Mouse (Mus musculus) forebrain, embryonic 11.5 days (tissue): Measurements from ENCODE around the gene Dpf2. TPM values are rescaled to one million over a fixed set of nuclear protein-coding genes. Genes with fewer than 3 reads are reported as not detected.
A peak's percentile ranks its signal among the peaks of the same experiment; 100 is the strongest.

ENCODE experiments used
- ATAC-seq: fragments of 200-750 bp; cut with Nextera tagmentation; replicated peaks from 2 replicates; pipeline ENCODE4 v1.8.0; 2017; ENCODE audit warnings: moderate TSS enrichment; ENCODE audit not compliant: low FRiP score
- DNase-seq: peaks from one replicate; pipeline ENCODE4 v3.0.0-alpha.2; 2017; ENCODE audit warnings: low spot score
- H3K27ac ChIP-seq: fragments of 300-500 bp; sonication (generic); 2 replicates; pipeline ENCODE4 v1.5.1; 2014; ENCODE audit warnings: low read depth, low read length
- H3K27me3 ChIP-seq: fragments of 300-500 bp; sonication (generic); 2 replicates; pipeline ENCODE4 v1.6.1; 2014; ENCODE audit warnings: mild to moderate bottlenecking, low read length, mixed read lengths; ENCODE audit not compliant: control insufficient read depth, insufficient read depth
- H3K36me3 ChIP-seq: fragments of 300-500 bp; sonication (generic); 2 replicates; pipeline ENCODE4 v1.6.1; 2014; ENCODE audit warnings: mild to moderate bottlenecking, low read length, moderate library complexity, mixed read lengths; ENCODE audit not compliant: control insufficient read depth, insufficient read depth
- H3K4me1 ChIP-seq: fragments of 300-500 bp; sonication (generic); replicated peaks from 2 replicates; pipeline ENCODE4 v1.6.1; 2014; ENCODE audit warnings: low read length, mixed read lengths; ENCODE audit not compliant: control insufficient read depth, insufficient read depth
- H3K4me2 ChIP-seq: fragments of 300-500 bp; sonication (generic); 2 replicates; pipeline ENCODE4 v1.6.1; 2014; ENCODE audit warnings: low read depth, mild to moderate bottlenecking, low read length, moderate library complexity, mixed read lengths; ENCODE audit not compliant: severe bottlenecking
- H3K4me3 ChIP-seq: fragments of 300-500 bp; sonication (generic); 2 replicates; pipeline ENCODE4 v1.5.1; 2014; ENCODE audit warnings: low read depth, low read length
- H3K9ac ChIP-seq: fragments of 300-500 bp; sonication (generic); 2 replicates; pipeline ENCODE4 v1.6.1; 2014; ENCODE audit warnings: low read length
- H3K9me3 ChIP-seq: fragments of 300-500 bp; sonication (generic); 2 replicates; pipeline ENCODE4 v1.6.1; 2016; ENCODE audit warnings: low read length, mixed read lengths; ENCODE audit not compliant: control insufficient read depth
- WGBS: fragments of 180-500 bp; shearing (Covaris S2); extraction: QIAGEN DNeasy Blood & Tissue Kit; methylation state at CpG from one replicate; pipeline ENCODE4 v1.1.7; 2014; 5-methylcytosine and 5-hydroxymethylcytosine counted together
- polyA plus RNA-seq: library from polyadenylated mRNA; unstranded; fragments of >200 nt; fragmentation: Nextera tagmentation; extraction: Ambion mirVana; gene quantifications from 2 replicates; pipeline ENCODE4 v1.2.1, GENCODE M21; 2014

The Dpf2 gene
- polyA plus RNA-seq, 1 experiment from 2014 or later = 232 TPM

- WGBS = 38% methylated on average over 4 of the region's 4 CpGs
- peak overlapping the region; percentile 54 for H3K4me2 ChIP-seq
- H3K27me3 ChIP-seq = no peaks in the 10 kb centered on the region
- DNase-seq (no peak), ATAC-seq (no peak)
- H3K4me3 ChIP-seq = no peak overlapping the region
- peak overlapping the region; percentile 37 for H3K9ac ChIP-seq
- H3K36me3 ChIP-seq = no peaks in the 10 kb centered on the region
- peak overlapping the region; percentile 97 for H3K27ac ChIP-seq
- no peaks in the 10 kb centered on the region for H3K9me3 ChIP-seq
- peaks cover 55% of the 10 kb centered on the region for H3K4me1 ChIP-seq
Observed at GRCm38 (mm10) chr19:5847306-5847796, 65.5 kb downstream of the Dpf2 start.

DNA sequence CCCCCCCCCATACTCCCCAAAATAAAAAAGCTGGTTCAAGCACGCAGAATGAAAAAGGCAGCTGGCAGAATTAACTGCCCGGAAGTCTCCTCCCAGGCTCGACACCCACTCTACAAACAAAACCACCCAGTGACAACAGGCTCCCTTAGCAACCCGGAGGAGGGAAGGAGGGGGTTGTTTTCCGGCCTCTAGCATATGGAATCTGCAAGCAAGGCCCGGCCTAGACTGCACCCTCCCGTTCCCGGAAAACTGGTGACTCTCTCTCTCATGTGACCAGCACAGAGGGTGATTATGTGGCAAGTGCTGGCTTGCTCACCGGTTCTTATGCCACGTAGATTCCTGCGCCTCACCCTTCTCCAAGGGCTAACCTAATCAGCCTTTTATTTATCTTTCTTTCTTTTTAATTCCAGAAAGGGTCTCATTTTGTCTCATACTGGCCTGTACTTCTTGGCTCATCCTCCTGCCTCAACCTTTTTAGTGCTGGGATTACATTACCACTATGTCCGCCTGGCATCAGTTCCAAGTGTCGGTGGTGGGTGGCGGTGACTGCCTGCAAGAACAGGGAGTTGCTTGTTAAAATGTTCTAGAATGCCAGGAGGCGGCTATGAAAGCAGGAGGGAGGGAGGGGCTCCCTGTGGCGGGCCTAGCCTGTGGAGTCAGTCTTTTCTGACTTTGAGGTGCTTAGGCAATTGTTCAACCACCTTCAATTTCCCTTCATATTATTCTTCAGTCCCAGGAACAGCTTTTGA is 66.1 kb downstream of the Dpf2 start:
- WGBS = 4% methylated on average over 16 of the region's 16 CpGs
- no peaks in the 10 kb centered on the region for H3K36me3 ChIP-seq
- ATAC-seq = peak; percentile 81
- no peaks in the 10 kb centered on the region for H3K9me3 ChIP-seq
- peak; percentile 90 for DNase-seq
- H3K27me3 ChIP-seq = no peaks in the 10 kb centered on the region
- peak overlapping the region; percentile 54 for H3K4me2 ChIP-seq
- H3K9ac ChIP-seq = peak overlapping the region; percentile 37
- peak overlapping the region; percentile 97 for H3K27ac ChIP-seq
- H3K4me1 ChIP-seq = peaks cover 60% of the 10 kb centered on the region
- H3K4me3 ChIP-seq = peak overlapping the region; percentile 20

Other genes with a start within 250 kb of the Dpf2 start
- 18.4 and 19.9 TPM in 2 replicates for gene Sipa1, start 249.3 kb downstream of the Dpf2 start, polyA plus RNA-seq
- gene Map3k11, start 224.3 kb downstream of the Dpf2 start, polyA plus RNA-seq = 20.4 and 21.7 TPM in 2 replicates
- gene Pcnx3, start 224.1 kb downstream of the Dpf2 start, polyA plus RNA-seq = 34.1 and 37.7 TPM in 2 replicates
- gene Kcnk7, start 208.6 kb downstream of the Dpf2 start, polyA plus RNA-seq = not detected in 2 replicates
- gene Ehbp1l1, start 186.7 kb downstream of the Dpf2 start, polyA plus RNA-seq = 6.8 and 7.4 TPM in 2 replicates
- gene Fam89b, start 183.4 kb downstream of the Dpf2 start, polyA plus RNA-seq = 140 and 162 TPM in 2 replicates
- 5.0 and 5.5 TPM in 2 replicates for gene Ltbp3, start 172.1 kb downstream of the Dpf2 start, polyA plus RNA-seq
- 65.2 and 66.3 TPM in 2 replicates for gene Scyl1, start 141.6 kb downstream of the Dpf2 start, polyA plus RNA-seq
- gene Frmd8, start 37.7 kb downstream of the Dpf2 start, polyA plus RNA-seq = 20.4 and 24.5 TPM in 2 replicates
- 0.90 and 1.1 TPM in 2 replicates for gene Slc25a45, start 35.2 kb downstream of the Dpf2 start, polyA plus RNA-seq
- gene Tigd3, start 18.9 kb downstream of the Dpf2 start, polyA plus RNA-seq = 10.1 and 10.7 TPM in 2 replicates
- 1.8 and 2.5 TPM in 2 replicates for gene Cdc42ep2, start 11.8 kb upstream of the Dpf2 start, polyA plus RNA-seq
- gene Pola2, start 51.2 kb upstream of the Dpf2 start, polyA plus RNA-seq = 108 and 118 TPM in 2 replicates
- not detected in 2 replicates for gene Slc22a20, start 73.1 kb upstream of the Dpf2 start, polyA plus RNA-seq
- 3.9 and 5.3 TPM in 2 replicates for gene Capn1, start 102.9 kb upstream of the Dpf2 start, polyA plus RNA-seq
- 29.1 and 35.8 TPM in 2 replicates for gene Syvn1, start 133.6 kb upstream of the Dpf2 start, polyA plus RNA-seq
- 86.8 and 89.2 TPM in 2 replicates for gene Mrpl49, start 144.8 kb upstream of the Dpf2 start, polyA plus RNA-seq
- 729 and 755 TPM in 2 replicates for gene Fau, start 144.8 kb upstream of the Dpf2 start, polyA plus RNA-seq
- gene Znhit2, start 148.2 kb upstream of the Dpf2 start, polyA plus RNA-seq = 39.6 and 42.5 TPM in 2 replicates
- gene Tm7sf2, start 155.4 kb upstream of the Dpf2 start, polyA plus RNA-seq = 31.7 and 33.3 TPM in 2 replicates
- gene Vps51, start 164.2 kb upstream of the Dpf2 start, polyA plus RNA-seq = 60.3 and 61.8 TPM in 2 replicates
- not detected in 2 replicates for gene Tmem262, start 167.0 kb upstream of the Dpf2 start, polyA plus RNA-seq
- 1.2 and 1.5 TPM in 2 replicates for gene Gm28374, start 169.2 kb upstream of the Dpf2 start, polyA plus RNA-seq
- gene Zfpl1, start 171.9 kb upstream of the Dpf2 start, polyA plus RNA-seq = 62.5 and 75.0 TPM in 2 replicates
- 75.5 and 76.7 TPM in 2 replicates for gene Cdca5, start 172.0 kb upstream of the Dpf2 start, polyA plus RNA-seq
- gene AC131692.1, start 181.4 kb upstream of the Dpf2 start, polyA plus RNA-seq = 0.90 and 1.3 TPM in 2 replicates
- gene Naaladl1, start 192.8 kb upstream of the Dpf2 start, polyA plus RNA-seq = 0.93 and 1.0 TPM in 2 replicates
- gene Sac3d1, start 205.6 kb upstream of the Dpf2 start, polyA plus RNA-seq = 64.5 and 73.7 TPM in 2 replicates
- 27.4 and 30.9 TPM in 2 replicates for gene Snx15, start 215.3 kb upstream of the Dpf2 start, polyA plus RNA-seq
- gene Batf2, start 228.0 kb upstream of the Dpf2 start, polyA plus RNA-seq = not detected in 2 replicates
- gene Arl2, start 228.5 kb upstream of the Dpf2 start, polyA plus RNA-seq = 72.2 and 79.6 TPM in 2 replicates